Mouse (Mus musculus) midbrain, embryonic 14.5 days (tissue): Measurements from ENCODE around the gene Ovca2. TPM values are rescaled to one million over a fixed set of nuclear protein-coding genes. Genes with fewer than 3 reads are reported as not detected.

ENCODE experiments used
- ATAC-seq: fragments of 200-750 bp; cut with Nextera tagmentation; 2 replicates; pipeline ENCODE4 v1.8.0; 2017; ENCODE audit warnings: moderate number of reproducible peaks, moderate library complexity; ENCODE audit not compliant: low FRiP score, low TSS enrichment
- DNase-seq: peaks from one replicate; pipeline ENCODE4 v3.0.0-alpha.2; 2015
- H3K27ac ChIP-seq: fragments of 300-500 bp; sonication (generic); replicated peaks from 2 replicates; pipeline ENCODE4 v1.5.1; 2014; ENCODE audit warnings: mild to moderate bottlenecking, low read depth, low read length, moderate library complexity
- H3K27me3 ChIP-seq: fragments of 300-500 bp; sonication (generic); 2 replicates; pipeline ENCODE4 v1.6.1; 2014; ENCODE audit warnings: low read length, control low read depth, mixed read lengths; ENCODE audit not compliant: control insufficient read depth, insufficient read depth
- H3K36me3 ChIP-seq: fragments of 300-500 bp; sonication (generic); 2 replicates; pipeline ENCODE4 v1.6.1; 2014; ENCODE audit warnings: low read length, control low read depth; ENCODE audit not compliant: control insufficient read depth, insufficient read depth
- H3K4me1 ChIP-seq: fragments of 300-500 bp; sonication (generic); 2 replicates; pipeline ENCODE4 v1.6.1; 2014; ENCODE audit warnings: mild to moderate bottlenecking, antibody characterized with exemption, low read length, control low read depth; ENCODE audit not compliant: control insufficient read depth, insufficient read depth
- H3K4me2 ChIP-seq: fragments of 300-500 bp; sonication (generic); 2 replicates; pipeline ENCODE4 v1.6.1; 2014; ENCODE audit warnings: mild to moderate bottlenecking, low read length, moderate library complexity
- H3K4me3 ChIP-seq: fragments of 300-500 bp; sonication (generic); replicated peaks from 2 replicates; pipeline ENCODE4 v1.5.1; 2014; ENCODE audit warnings: low read depth, low read length
- H3K9ac ChIP-seq: fragments of 300-500 bp; sonication (generic); replicated peaks from 2 replicates; pipeline ENCODE4 v1.6.1; 2014; ENCODE audit warnings: mild to moderate bottlenecking, low read length, moderate library complexity
- H3K9me3 ChIP-seq: fragments of 300-500 bp; sonication (generic); 2 replicates; pipeline ENCODE4 v1.6.1; 2016; ENCODE audit warnings: low read length, control low read depth, mixed read lengths; ENCODE audit not compliant: control insufficient read depth
- WGBS: fragments of 180-500 bp; shearing (Covaris S2); extraction: QIAGEN DNeasy Blood & Tissue Kit; methylation state at CpG from one replicate; pipeline ENCODE4 v1.1.7; 2014; 5-methylcytosine and 5-hydroxymethylcytosine counted together
- polyA plus RNA-seq: library from polyadenylated mRNA; unstranded; fragments of >200 nt; fragmentation: Nextera tagmentation; extraction: Ambion mirVana; gene quantifications from 2 replicates; pipeline ENCODE4 v1.2.1, GENCODE M21; 2014

The Ovca2 gene
- polyA plus RNA-seq, 1 experiment from 2014 or later = 20.2 TPM

DNA sequence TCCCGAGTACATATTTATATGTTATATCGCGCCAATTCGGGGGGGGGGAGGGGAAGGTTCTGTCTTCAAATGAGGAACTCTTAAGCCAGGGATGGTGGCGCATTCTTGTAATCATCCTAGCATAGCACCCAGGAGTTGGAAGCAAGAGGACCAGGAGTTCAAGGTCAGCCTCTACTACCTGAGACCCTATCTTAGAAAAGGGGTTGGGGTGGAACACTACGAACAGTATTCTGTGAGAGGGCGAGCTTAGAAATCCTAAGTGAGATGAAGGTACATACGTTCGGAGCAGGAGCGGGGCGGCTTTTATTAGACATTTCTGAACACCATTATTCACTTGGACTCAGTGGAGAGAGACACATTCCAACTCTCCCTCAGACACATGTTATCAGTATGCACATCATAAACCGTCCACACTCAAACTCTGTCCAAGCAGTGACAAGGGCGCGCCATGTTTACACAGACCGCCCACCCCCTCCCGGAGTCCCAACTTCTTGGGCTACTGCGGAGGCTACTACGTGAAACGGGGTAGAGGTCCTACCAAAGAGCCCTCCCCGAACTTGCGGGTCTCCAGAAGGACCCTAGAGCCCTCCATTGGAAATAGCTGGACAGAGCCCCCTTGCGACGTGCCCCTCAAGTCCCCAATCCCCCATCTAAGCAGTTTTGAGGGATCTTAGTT is 9.1 kb downstream of the Ovca2 start, which contains the start of gene Hic1:
Gene Hic1, minus strand, starts transcription at position 115 of the 676 bp plus-strand sequence.
- no peak for ATAC-seq
- peaks cover 78% of the 10 kb centered on the region for H3K27me3 ChIP-seq
- H3K4me3 ChIP-seq = peak within 1 kb of the TSS; percentile 42
- no peaks in the 10 kb centered on the region for H3K36me3 ChIP-seq
- peak within 1 kb of the TSS; percentile 44 for H3K9ac ChIP-seq
- peaks cover 32% of the 10 kb centered on the region for H3K4me1 ChIP-seq
- no peaks in the 10 kb centered on the region for H3K9me3 ChIP-seq
- DNase-seq = no peak
- WGBS = 8% methylated on average over 23 of the region's 23 CpGs
- peak within 1 kb of the TSS; percentile 76 for H3K4me2 ChIP-seq
- H3K27ac ChIP-seq = peak within 1 kb of the TSS; percentile 57; the same call in 1 of the 2 replicates

DNA sequence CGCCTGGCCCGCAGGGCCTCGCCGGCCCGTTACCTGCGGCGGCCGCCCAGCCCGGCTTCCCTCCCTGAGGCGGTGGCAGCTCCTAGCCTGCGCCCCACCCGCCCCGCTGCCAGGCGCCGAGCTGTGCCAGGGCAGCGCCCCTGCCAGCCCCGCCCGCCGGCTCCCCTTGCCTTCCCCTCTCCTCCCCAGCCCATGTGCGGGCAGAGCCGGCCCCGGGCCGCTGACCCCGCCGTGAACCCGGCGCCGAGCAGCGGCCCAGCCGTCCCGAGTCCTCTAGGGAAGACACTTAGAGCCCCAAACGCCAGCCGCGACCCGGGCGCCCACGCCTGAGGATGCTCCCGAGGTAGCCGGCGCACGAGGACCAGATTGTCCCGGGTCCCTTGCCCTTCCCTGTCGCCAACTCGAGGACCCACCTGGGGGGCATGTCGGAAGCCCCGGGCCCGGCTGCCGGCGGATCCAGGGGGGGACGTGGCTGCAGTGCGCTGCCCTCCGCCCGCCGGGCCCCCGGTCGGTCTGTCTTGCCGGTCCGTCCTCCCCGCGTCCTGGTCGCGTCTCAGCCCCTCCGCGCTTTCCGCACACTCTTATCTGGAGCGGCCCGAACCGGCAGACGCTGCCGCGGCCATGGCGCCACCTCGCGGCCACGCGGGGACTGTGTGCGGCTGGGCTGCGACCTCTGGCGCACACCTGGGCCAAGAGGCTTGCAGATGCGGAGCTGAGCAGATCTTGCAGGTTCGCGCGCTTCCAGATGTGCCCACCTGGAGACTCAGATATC is 9.9 kb downstream of the Ovca2 start:
- DNase-seq (peak; percentile 90), ATAC-seq (no peak)
- peak overlapping the region; percentile 44 for H3K9ac ChIP-seq
- no peak overlapping the region for H3K27ac ChIP-seq
- WGBS = under 1% methylated on average over 83 of the region's 83 CpGs
- peak overlapping the region; percentile 42 for H3K4me3 ChIP-seq
- H3K27me3 ChIP-seq = peaks cover 85% of the 10 kb centered on the region
- peaks cover 27% of the 10 kb centered on the region for H3K4me1 ChIP-seq
- 0 out of 2 replicates have a peak, but pooled peaks cover 3% of the 10 kb centered on the region for H3K36me3 ChIP-seq
- H3K9me3 ChIP-seq = no peaks in the 10 kb centered on the region
- H3K4me2 ChIP-seq = peak overlapping the region; percentile 76

- WGBS = 2% methylated on average over 51 of the region's 63 CpGs
- Histone ChIP-seq H3K4me1 (peaks cover 25% of the 10 kb centered on the region), H3K27me3 (peaks cover 93% of the 10 kb centered on the region), H3K9ac (peak overlapping the region; percentile 44), H3K4me2 (peak overlapping the region; percentile 76), H3K9me3 (no peaks in the 10 kb centered on the region), H3K4me3 (peak overlapping the region; percentile 42), H3K36me3 (peaks cover 10% of the 10 kb centered on the region), H3K27ac (no peak overlapping the region)
- no peak for DNase-seq
- no peak for ATAC-seq
These were observed 10.7 kb downstream of the Ovca2 start for GRCm38 (mm10) chr11:75167643-75168589.

GRCm38 (mm10) chr11:75166861-75167642 is 11.6 kb downstream of the Ovca2 start:
- H3K9me3 ChIP-seq = no peaks in the 10 kb centered on the region
- peak; percentile 55 for DNase-seq
- peak overlapping the region; percentile 76 for H3K4me2 ChIP-seq
- no peak overlapping the region; the same call in 1 of the 2 replicates for H3K9ac ChIP-seq
- no peak for ATAC-seq
- no peak overlapping the region for H3K27ac ChIP-seq
- peaks cover 19% of the 10 kb centered on the region for H3K36me3 ChIP-seq
- 1% methylated on average over 68 of the region's 68 CpGs for WGBS
- peaks cover 85% of the 10 kb centered on the region for H3K27me3 ChIP-seq
- peak overlapping the region; percentile 42 for H3K4me3 ChIP-seq
- H3K4me1 ChIP-seq = peaks cover 23% of the 10 kb centered on the region

GRCm38 (mm10) chr11:75166193-75166842 is 12.3 kb downstream of the Ovca2 start:
- H3K4me3 ChIP-seq = peak overlapping the region; percentile 42
- H3K9me3 ChIP-seq = no peaks in the 10 kb centered on the region
- H3K4me2 ChIP-seq = peak overlapping the region; percentile 76
- DNase-seq (no peak), ATAC-seq (no peak)
- 2% methylated on average over 55 of the region's 55 CpGs for WGBS
- H3K36me3 ChIP-seq = peaks cover 25% of the 10 kb centered on the region
- H3K27me3 ChIP-seq = peaks cover 78% of the 10 kb centered on the region
- H3K27ac ChIP-seq = no peak overlapping the region
- H3K9ac ChIP-seq = no peak overlapping the region
- H3K4me1 ChIP-seq = peaks cover 16% of the 10 kb centered on the region

DNA sequence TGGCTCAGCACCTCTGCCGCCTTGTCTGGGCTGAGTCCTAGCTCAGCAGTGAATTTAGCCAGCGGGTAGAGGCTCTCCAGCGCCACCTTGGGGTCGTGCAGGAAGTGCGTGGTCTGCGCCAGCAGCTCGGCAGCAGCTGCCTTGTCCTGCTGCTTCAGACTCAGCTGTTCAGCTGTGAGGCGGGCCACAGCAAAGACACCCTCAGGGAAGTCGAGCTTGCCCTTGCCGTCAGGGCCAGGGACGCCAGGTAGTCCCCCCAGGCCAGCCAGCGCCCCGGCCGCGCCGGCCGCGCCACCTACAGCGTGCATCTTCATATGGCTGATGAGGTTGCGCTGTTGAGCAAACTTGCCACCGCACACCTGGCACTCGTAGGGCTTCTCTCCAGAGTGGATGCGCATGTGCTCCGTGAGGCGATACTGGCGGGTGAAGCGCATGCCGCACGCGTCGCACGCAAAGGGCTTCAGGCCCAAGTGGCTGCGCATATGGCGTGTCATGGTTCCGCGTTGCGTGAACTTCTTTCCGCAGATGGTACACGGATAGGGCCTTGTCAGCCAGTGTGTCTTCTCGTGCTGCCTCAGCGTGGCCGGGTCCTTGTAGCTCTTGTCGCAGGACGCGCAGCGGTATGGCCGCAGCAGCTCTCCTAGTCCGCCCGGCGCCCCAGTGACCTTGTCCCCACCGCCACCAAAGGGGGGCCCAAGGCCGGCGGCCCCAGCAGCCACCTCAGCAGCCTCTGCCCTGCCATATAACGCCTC is 13.0 kb downstream of the Ovca2 start:
- Histone ChIP-seq H3K4me1 (peaks cover 16% of the 10 kb centered on the region), H3K9ac (no peak overlapping the region), H3K4me3 (peak overlapping the region; percentile 19), H3K27me3 (peaks cover 71% of the 10 kb centered on the region), H3K27ac (no peak overlapping the region), H3K9me3 (no peaks in the 10 kb centered on the region), H3K36me3 (peaks cover 31% of the 10 kb centered on the region), H3K4me2 (peak overlapping the region; percentile 76)
- DNase-seq (peak; percentile 62), ATAC-seq (no peak)
- 3% methylated on average over 54 of the region's 54 CpGs for WGBS

DNA sequence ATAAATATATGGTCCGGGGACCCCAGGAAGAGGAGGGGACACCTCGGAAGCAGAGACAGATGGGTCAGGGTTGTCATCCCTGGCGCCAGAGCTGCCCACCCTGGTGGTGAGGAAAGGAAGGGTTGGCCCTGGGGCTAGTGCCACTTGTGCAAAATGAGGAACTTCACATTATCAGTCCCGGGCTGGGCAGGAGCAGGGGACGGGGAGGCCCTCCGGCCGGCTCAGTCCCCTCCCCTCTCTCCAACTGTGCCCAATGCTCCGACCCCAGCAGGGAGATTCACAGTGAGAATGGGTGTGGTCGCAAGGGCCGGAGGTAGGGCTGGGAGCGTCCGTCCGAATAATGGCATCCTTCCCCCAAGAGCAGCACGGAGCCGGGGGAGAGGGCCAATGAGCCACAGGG is 13.9 kb downstream of the Ovca2 start:
- ATAC-seq = no peak
- H3K9me3 ChIP-seq = no peaks in the 10 kb centered on the region
- H3K9ac ChIP-seq = no peak overlapping the region
- 18% methylated on average over 15 of the region's 15 CpGs for WGBS
- H3K4me1 ChIP-seq = peaks cover 14% of the 10 kb centered on the region
- no peak overlapping the region for H3K4me3 ChIP-seq
- peaks cover 40% of the 10 kb centered on the region for H3K36me3 ChIP-seq
- H3K4me2 ChIP-seq = no peak overlapping the region
- no peak for DNase-seq
- peaks cover 69% of the 10 kb centered on the region for H3K27me3 ChIP-seq
- no peak overlapping the region for H3K27ac ChIP-seq
